Mouse (Mus musculus): ENCODE results near the gene Mdm2. TPM values are rescaled to one million over a fixed set of nuclear protein-coding genes. Genes with fewer than 3 reads are reported as not detected.
A peak's percentile ranks its signal among the peaks of the same experiment; 100 is the strongest.

Mdm2 gene
- total RNA-seq, 2 experiments from 2014 or later = 41.1 to 46.2 TPM

DNA sequence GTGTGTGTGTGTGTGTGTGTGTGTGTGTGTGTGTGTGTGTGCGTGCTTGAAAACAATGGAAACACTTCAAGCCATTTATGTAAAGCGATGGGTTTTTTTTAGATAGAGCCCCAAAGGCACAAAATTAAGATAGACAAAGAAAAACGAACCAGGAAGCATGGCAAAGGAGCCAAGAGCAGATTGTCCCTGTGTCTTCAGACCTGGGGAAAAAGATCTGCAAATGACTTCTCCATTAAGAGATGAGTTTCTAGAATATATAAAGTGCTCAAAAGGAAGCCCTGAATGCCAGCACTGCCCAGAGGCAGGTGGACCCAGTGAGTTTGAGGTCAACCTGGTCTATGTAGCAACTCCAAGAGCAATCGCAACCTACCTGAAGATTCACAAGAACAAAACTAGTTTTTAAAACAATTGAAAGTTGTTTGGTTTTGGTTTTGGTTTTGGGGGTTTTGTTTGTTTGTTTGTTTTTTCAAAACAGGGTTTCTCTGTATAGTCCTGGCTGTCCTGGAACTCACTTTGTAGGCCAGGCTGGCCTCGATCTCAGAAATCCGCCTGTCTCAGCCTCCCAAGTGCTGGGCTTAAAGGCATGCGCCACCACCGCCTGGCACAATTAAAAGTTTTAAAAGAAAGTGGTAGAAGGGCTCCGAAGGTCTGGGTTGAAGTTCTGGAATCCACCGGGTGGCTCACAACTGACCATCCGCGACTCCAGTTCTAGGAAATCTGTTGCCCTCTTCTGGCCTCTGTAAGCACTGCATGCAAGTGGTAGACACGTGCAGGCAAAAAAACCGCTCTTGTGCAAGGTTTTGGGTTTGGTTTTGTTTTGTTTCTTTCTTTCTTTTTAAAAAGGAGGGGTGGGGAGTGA, 28.3 kb downstream of the Mdm2 start:
- DNase-seq = peak; percentile 64

GRCm38 (mm10) chr10:117681543-117681942, 29.0 kb downstream of the Mdm2 start:
- DNase-seq = no peak

GRCm38 (mm10) chr10:117680868-117681513, 29.6 kb downstream of the Mdm2 start:
- no peak for DNase-seq

DNA sequence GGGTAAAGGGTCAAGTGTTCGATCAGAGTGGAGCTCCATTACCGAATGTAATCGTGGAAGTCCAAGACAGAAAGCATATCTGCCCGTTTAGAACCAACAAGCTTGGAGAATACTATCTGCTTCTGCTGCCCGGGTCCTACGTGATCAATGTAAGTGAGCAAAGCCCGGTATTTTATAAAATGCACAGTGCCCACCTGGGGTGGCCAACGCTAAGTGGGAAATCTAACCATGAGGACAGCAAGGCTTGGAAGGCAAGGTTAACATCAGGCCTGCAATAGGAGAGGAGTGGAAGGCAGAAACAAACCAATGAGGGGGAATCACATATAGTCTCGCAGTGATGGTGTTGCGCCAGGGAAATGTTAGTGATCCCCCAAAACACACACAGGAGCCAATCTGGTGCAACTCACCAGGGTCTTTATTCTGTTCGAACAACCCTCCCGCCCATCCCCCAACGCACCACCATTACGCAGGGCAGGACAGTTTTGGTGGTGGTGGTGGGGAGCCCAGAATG, 30.5 kb downstream of the Mdm2 start:
- no peak for DNase-seq

- DNase-seq = no peak
Observed at GRCm38 (mm10) chr10:117679029-117679686, 31.4 kb downstream of the Mdm2 start.

DNA sequence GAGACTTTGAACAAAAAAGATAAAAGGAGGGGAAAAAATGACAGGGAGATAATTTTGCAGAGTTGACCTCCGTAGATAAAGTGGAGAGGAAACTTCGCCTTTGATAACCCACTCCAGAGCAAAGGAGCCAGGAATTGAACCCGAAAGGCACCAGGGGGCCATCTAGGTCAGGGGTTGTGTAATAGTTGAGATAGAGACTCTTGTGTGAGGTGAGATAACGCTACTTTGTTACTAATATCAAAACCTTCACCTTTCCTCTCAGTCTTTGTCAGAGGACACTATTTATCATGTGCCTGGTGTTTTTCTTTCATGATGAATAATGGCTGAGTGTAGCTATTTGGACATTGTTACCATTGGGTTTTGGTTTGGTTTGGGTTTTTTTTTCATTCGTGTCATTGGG, 32.2 kb downstream of the Mdm2 start:
- peak; percentile 24 for DNase-seq

GRCm38 (mm10) chr10:117677494-117678236, 32.9 kb downstream of the Mdm2 start:
- DNase-seq = peak; percentile 25

DNA sequence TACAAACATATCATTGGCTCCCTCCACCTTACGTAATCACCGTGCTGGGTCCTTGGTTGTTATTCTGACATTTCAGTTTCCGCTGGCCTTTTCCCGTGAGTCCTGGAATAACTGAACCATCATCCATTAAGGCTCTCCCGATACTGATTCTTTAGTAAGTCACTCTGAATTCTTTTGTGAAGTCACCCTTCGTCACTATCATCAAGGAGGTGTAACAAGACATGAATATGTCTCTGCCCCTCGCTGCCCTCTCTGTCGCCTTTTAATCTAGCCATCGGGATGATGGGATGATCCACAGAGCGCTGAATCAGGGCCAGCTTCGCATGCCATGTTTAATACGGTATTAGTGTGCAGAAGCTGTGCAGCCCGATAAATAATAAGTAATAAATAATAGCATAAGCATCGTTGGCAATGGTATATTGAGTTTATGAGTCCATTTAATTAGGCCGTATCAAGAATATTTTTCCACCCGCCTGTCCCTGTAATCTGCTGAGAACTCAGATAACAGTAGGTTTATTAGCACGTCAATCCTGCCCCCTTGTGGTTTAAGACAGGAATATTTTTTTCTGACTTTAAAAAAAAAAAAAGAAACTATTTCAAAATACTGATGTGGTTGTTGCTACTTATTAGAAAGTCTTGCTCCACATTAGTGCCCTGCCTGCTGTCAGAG, 33.8 kb downstream of the Mdm2 start:
- peak; percentile 23 for DNase-seq

DNA sequence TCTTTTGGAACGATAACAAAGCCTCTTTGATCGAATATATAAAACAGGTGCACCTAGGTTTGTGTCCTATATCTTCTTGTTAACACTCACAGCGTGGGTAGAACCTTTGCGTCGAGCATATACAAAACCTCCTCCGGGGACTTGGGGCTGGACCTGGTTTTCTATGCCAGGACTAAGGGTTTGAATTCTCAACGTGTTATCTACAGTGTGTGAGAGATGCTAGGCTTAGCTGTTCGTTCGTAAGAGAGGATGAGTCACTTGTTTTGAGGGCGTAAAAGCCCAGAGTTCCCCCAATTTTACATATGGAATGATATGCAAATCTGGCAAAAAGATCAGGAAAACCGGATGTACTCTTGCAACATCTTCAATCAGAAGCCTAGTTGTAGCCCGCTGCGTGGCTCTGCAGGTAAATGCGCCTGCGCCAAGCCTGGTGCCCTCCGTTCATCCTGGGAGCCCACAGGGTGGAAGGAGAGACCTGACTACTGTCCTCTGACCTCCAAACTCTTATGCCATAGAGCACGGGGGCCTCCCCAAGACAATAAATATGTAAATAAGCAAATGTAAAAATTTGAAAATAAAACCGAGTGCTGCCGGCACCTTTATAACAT, 34.4 kb downstream of the Mdm2 start:
- DNase-seq = peak; percentile 32

- peak; percentile 58 for DNase-seq
Observed at GRCm38 (mm10) chr10:117675096-117676035, 35.2 kb downstream of the Mdm2 start.

- DNase-seq = no peak
Observed at GRCm38 (mm10) chr10:117674359-117675019, 36.1 kb downstream of the Mdm2 start.

DNA sequence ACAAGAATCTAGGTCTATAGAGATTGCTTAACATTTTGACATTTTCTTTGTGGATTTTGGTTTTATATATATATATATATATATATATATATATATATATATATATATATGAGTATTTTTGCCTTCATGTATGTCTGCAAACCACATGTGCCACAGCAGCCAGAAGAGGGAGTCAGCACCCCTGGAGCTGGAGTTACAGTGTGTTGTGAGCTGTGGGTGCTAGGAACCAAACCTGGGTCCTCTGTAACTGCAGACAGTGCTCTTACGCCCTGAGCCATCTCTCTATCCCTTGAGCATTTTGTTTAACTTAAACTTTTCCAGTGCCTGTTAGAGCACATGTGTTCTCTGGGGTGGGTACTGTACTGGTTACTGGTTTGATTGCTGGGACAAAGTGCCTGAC, 36.6 kb downstream of the Mdm2 start:
- no peak for DNase-seq

GRCm38 (mm10) chr10:117672693-117673092, 37.9 kb downstream of the Mdm2 start:
- DNase-seq = no peak

GRCm38 (mm10) chr10:117671930-117672666, 38.5 kb downstream of the Mdm2 start:
- DNase-seq = no peak

DNA sequence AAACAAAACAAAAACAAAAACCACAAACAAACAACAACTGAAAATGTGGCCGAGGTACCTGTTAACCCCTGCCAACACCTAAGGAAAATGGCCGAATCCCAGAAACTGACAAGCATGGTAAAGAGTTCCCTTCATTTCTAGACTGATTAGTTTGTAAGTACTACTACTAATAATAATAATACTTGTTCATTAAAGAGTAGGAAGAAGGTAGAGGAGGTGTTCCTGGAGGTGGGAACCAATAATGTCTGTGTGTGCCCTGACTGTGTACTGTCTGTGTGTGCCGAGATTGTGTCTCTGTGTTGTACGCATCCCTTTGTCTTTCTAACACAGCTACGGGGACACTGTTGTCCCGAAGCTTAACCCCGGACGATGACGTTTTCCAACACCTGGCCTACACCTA, 39.3 kb downstream of the Mdm2 start:
- DNase-seq = no peak

DNA sequence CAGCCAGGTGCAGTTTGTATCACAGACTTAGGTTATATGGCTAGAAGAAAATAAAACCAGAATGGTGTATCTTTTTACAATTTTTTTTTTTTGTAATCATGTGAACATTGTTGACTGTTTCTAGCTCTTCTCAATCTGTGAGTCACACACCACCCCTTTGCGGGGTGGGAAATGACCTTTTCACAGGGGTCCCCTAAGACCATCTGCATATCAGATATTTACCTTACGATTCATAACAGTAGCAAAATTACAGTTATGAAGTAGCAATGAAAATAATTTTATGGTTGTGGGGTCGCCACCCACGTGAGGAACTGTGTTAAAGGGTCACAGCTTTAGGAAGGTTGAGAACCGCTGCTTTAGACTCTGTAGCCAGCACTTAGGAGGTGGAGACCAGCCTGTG, 39.8 kb downstream of the Mdm2 start:
- no peak for DNase-seq

DNA sequence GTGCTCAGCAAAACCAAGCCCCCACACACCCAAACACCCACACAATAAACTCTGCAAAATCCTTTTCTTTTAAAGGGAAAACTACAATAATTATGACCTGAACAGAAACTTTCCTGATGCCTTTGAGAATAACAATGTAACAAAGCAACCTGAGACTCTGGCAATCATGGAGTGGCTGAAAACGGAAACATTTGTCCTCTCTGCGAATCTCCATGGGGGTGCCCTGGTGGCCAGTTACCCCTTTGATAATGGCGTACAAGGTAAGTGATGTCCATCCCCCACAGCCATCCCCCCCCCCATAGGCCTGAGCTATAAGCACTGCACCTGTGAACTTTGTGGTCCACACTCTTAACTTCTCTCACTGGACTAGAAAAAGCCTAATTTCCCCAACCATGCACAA, 40.5 kb downstream of the Mdm2 start:
- DNase-seq = no peak

DNA sequence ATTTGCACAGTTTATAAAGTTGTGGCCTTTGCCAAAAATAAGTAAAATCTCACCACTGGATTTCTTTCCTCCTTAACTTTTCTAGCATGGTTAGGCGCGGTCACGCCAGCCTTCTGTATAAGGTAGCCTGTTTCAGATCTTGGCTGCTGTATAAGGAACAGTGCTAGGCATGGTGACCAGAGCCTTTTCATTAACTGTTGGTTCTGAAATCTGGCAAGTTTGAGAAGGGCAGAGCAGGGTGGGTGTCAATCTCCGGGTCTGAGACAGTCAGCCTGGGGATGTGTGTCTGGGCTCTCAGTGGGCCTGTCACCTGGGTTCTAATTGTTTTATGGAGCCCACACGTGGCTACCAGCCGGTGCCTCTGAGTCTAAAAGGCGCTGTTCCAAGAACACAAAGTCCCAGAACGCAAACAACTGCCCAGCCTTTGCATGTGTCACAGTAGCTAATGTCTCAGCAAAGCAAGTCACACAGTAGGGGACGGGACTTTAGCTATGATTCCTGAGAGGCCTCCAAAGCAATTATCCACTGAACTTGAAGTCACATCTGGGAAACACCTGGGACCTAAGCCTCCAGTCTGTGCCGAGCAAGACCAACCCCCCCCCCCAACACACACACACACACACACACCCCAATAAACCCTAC, 41.0 kb downstream of the Mdm2 start:
- peak; percentile 58 for DNase-seq
